Mouse (Mus musculus) lung, postnatal 0 days (tissue): Measurements from ENCODE around the gene Pdlim7. TPM values are rescaled to one million over a fixed set of nuclear protein-coding genes. Genes with fewer than 3 reads are reported as not detected.
A peak's percentile ranks its signal among the peaks of the same experiment; 100 is the strongest.

Experiments used
- ATAC-seq: fragments of 200-750 bp; cut with Nextera tagmentation; 2 replicates; pipeline ENCODE4 v1.8.0; 2017; ENCODE audit warnings: moderate library complexity
- DNase-seq: peaks from one replicate; pipeline ENCODE4 v3.0.0-alpha.2; 2016; ENCODE audit warnings: low spot score
- H3K27ac ChIP-seq: fragments of 300-500 bp; sonication (generic); 2 replicates; pipeline ENCODE4 v1.5.1; 2014; ENCODE audit warnings: antibody characterized with exemption, mild to moderate bottlenecking, low read length, mixed read lengths
- H3K27me3 ChIP-seq: fragments of 300-500 bp; sonication (generic); replicated peaks from 2 replicates; pipeline ENCODE4 v1.6.1; 2014; ENCODE audit warnings: low read length, mixed read lengths; ENCODE audit not compliant: insufficient read depth
- H3K36me3 ChIP-seq: fragments of 300-500 bp; sonication (generic); 2 replicates; pipeline ENCODE4 v1.6.1; 2014; ENCODE audit warnings: low read length, mixed read lengths; ENCODE audit not compliant: insufficient read depth
- H3K4me1 ChIP-seq: fragments of 300-500 bp; sonication (generic); 2 replicates; pipeline ENCODE4 v1.6.1; 2014; ENCODE audit warnings: antibody characterized with exemption, low read depth, low read length, mixed read lengths; ENCODE audit not compliant: insufficient read depth
- H3K4me2 ChIP-seq: fragments of 300-500 bp; sonication (generic); replicated peaks from 2 replicates; pipeline ENCODE4 v1.6.1; 2014; ENCODE audit warnings: low read depth, mild to moderate bottlenecking, low read length, moderate library complexity, mixed read lengths
- H3K4me3 ChIP-seq: fragments of 300-500 bp; sonication (generic); 2 replicates; pipeline ENCODE4 v1.5.1; 2014; ENCODE audit warnings: low read depth, low read length
- H3K9ac ChIP-seq: fragments of 300-500 bp; sonication (generic); replicated peaks from 2 replicates; pipeline ENCODE4 v1.6.1; 2014; ENCODE audit warnings: low read depth, mild to moderate bottlenecking
- H3K9me3 ChIP-seq: fragments of 300-500 bp; sonication (generic); 2 replicates; pipeline ENCODE4 v1.6.1; 2016; ENCODE audit warnings: low read length, mixed read lengths
- CTCF ChIP-seq: IDR thresholded peaks from 2 replicates; pipeline ENCODE4 v1.5.1; 2016; ENCODE audit warnings: antibody characterized with exemption, mild to moderate bottlenecking
- EP300 ChIP-seq: IDR thresholded peaks from 2 replicates; pipeline ENCODE4 v1.6.1; 2016; ENCODE audit warnings: antibody characterized with exemption, mild to moderate bottlenecking, control low read depth
- WGBS: fragments of 180-500 bp; shearing (Covaris S2); extraction: QIAGEN DNeasy Blood & Tissue Kit; methylation state at CpG from one replicate; pipeline ENCODE4 v1.1.7; 2014; 5-methylcytosine and 5-hydroxymethylcytosine counted together
- polyA plus RNA-seq: library from polyadenylated mRNA; unstranded; fragments of >200 nt; fragmentation: Nextera tagmentation; extraction: Ambion mirVana; gene quantifications from 2 replicates; pipeline ENCODE4 v1.2.1, GENCODE M21; 2015

The Pdlim7 gene
- polyA plus RNA-seq, 1 experiment from 2014 or later = 111 TPM

GRCm38 (mm10) chr13:55523951-55524600 lies 10.6 kb upstream of the Pdlim7 start:
- no peak overlapping the region for H3K27ac ChIP-seq
- H3K4me1 ChIP-seq = no peaks in the 10 kb centered on the region
- H3K4me2 ChIP-seq = no peak overlapping the region
- ATAC-seq (no peak), DNase-seq (no peak)
- no peaks in the 10 kb centered on the region for H3K27me3 ChIP-seq
- no peaks in the 10 kb centered on the region for H3K9me3 ChIP-seq
- no peak overlapping the region for H3K4me3 ChIP-seq
- H3K9ac ChIP-seq = no peak overlapping the region
- WGBS = 86% methylated on average over 23 of the region's 23 CpGs
- no peak for TF ChIP-seq EP300
- no peak for TF ChIP-seq CTCF
- no peaks in the 10 kb centered on the region for H3K36me3 ChIP-seq

GRCm38 (mm10) chr13:55523278-55523677 lies 9.8 kb upstream of the Pdlim7 start:
- DNase-seq (no peak), ATAC-seq (peak; percentile 64)
- no peak overlapping the region for H3K9ac ChIP-seq
- no peak overlapping the region for H3K4me2 ChIP-seq
- no peaks in the 10 kb centered on the region for H3K27me3 ChIP-seq
- no peaks in the 10 kb centered on the region for H3K36me3 ChIP-seq
- no peak overlapping the region for H3K27ac ChIP-seq
- H3K4me1 ChIP-seq = no peaks in the 10 kb centered on the region
- TF ChIP-seq CTCF = no peak
- no peak for TF ChIP-seq EP300
- 63% methylated on average over 16 of the region's 17 CpGs for WGBS
- H3K4me3 ChIP-seq = no peak overlapping the region
- H3K9me3 ChIP-seq = no peaks in the 10 kb centered on the region

- H3K27ac ChIP-seq = no peak overlapping the region
- no peak overlapping the region for H3K9ac ChIP-seq
- no peaks in the 10 kb centered on the region for H3K36me3 ChIP-seq
- no peak for TF ChIP-seq CTCF
- no peak for TF ChIP-seq EP300
- H3K4me1 ChIP-seq = no peaks in the 10 kb centered on the region
- no peak overlapping the region for H3K4me2 ChIP-seq
- no peaks in the 10 kb centered on the region for H3K9me3 ChIP-seq
- ATAC-seq = no peak
- no peak for DNase-seq
- H3K27me3 ChIP-seq = no peaks in the 10 kb centered on the region
- 57% methylated on average over 8 of the region's 8 CpGs for WGBS
- no peak overlapping the region for H3K4me3 ChIP-seq
These were observed 9.3 kb upstream of the Pdlim7 start for GRCm38 (mm10) chr13:55522730-55523129.

GRCm38 (mm10) chr13:55519606-55520005 lies 6.1 kb upstream of the Pdlim7 start:
- TF ChIP-seq CTCF (no peak), EP300 (no peak)
- WGBS = 66% methylated on average over 4 of the region's 4 CpGs
- Histone ChIP-seq H3K27me3 (no peaks in the 10 kb centered on the region), H3K9ac (no peak overlapping the region), H3K9me3 (no peaks in the 10 kb centered on the region), H3K4me2 (no peak overlapping the region), H3K4me3 (no peak overlapping the region), H3K4me1 (no peaks in the 10 kb centered on the region), H3K27ac (no peak overlapping the region), H3K36me3 (no peaks in the 10 kb centered on the region)
- DNase-seq = no peak
- ATAC-seq = no peak

- Histone ChIP-seq H3K4me3 (no peak overlapping the region), H3K27ac (no peak overlapping the region), H3K4me2 (no peak overlapping the region), H3K9me3 (no peaks in the 10 kb centered on the region), H3K4me1 (peaks cover 6% of the 10 kb centered on the region), H3K36me3 (no peaks in the 10 kb centered on the region), H3K27me3 (no peaks in the 10 kb centered on the region), H3K9ac (no peak overlapping the region)
- TF ChIP-seq CTCF (peak; percentile 92), EP300 (no peak)
- WGBS = 3% methylated on average over 5 of the region's 5 CpGs
- DNase-seq (peak; percentile 82), ATAC-seq (no peak)
These were observed 3.5 kb upstream of the Pdlim7 start for GRCm38 (mm10) chr13:55516955-55517354.

GRCm38 (mm10) chr13:55513828-55514227 lies 352 bp upstream of the Pdlim7 start:
- Histone ChIP-seq H3K27ac (no peak overlapping the region), H3K27me3 (no peaks in the 10 kb centered on the region), H3K9me3 (no peaks in the 10 kb centered on the region), H3K4me1 (peaks cover 21% of the 10 kb centered on the region), H3K4me3 (no peak overlapping the region), H3K4me2 (peak overlapping the region; percentile 79; the same call in 1 of the 2 replicates), H3K9ac (no peak overlapping the region), H3K36me3 (peaks cover 6% of the 10 kb centered on the region; the same call in 1 of the 2 replicates)
- no peak for TF ChIP-seq EP300
- no peak for TF ChIP-seq CTCF
- ATAC-seq (no peak), DNase-seq (no peak)
- WGBS = 32% methylated on average over 9 of the region's 9 CpGs
